Comparison of ENCODE assay signal across 28 mouse cellular contexts in genomic region chr11:109335890-109336289, GRCm38 (mm10). TPM values are rescaled to one million over a fixed set of nuclear protein-coding genes. Genes with fewer than 3 reads are reported as not detected.
"Had no signal": no experiment of that assay in that cellular context is flagged by ENCODE, and none has a peak within 500 bp of the region (broad histone marks: within the 10 kb centered on the region; RNA-seq: fewer than 3 reads in every experiment).

No protein-coding gene starts in this region.

- ATAC-seq: hindbrain, embryonic 16.5 days; inflammation-experienced regulatory T-cells, adult 6 months; intestine, embryonic 15.5 days; intestine, postnatal 0 days had no signal

- DNase-seq: gastrocnemius, postnatal 14 days; gastrocnemius, postnatal 36 days; heart, adult 11 months; heart, adult 2 months; heart, postnatal 10 days; heart, postnatal 4 days; kidney, adult 18-20 months; kidney, adult 8-10 months; kidney, postnatal 10 days; kidney, postnatal 25 days; kidney, postnatal 4 days; liver; liver, embryonic 13.5 days had no signal

- H3K27ac ChIP-seq: heart, adult 2 months; heart, embryonic 10.5 days; hindbrain, embryonic 10.5 days; hindbrain, embryonic 12.5 days; hindbrain, embryonic 14.5 days; intestine, embryonic 15.5 days; layer of hippocampus, adult 2 months; left cerebral cortex, adult 2 months; limb, embryonic 10.5 days; limb, embryonic 12.5 days; liver, embryonic 13.5 days had no signal

- H3K9ac ChIP-seq: heart, embryonic 12.5 days; hindbrain, embryonic 12.5 days; hindbrain, embryonic 14.5 days; intestine, embryonic 15.5 days; limb, embryonic 12.5 days; liver, embryonic 13.5 days had no signal

- H3K9me3 ChIP-seq: heart, embryonic 10.5 days; heart, embryonic 12.5 days; hindbrain, embryonic 10.5 days; hindbrain, embryonic 12.5 days; intestine, embryonic 15.5 days; limb, embryonic 10.5 days; limb, embryonic 12.5 days; liver, embryonic 13.5 days had no signal

- H3K4me3 ChIP-seq: heart, adult 2 months; heart, embryonic 10.5 days; heart, embryonic 12.5 days; hindbrain, embryonic 10.5 days; hindbrain, embryonic 12.5 days; intestine, embryonic 15.5 days; layer of hippocampus, adult 2 months; left cerebral cortex, adult 2 months; limb, embryonic 10.5 days; limb, embryonic 12.5 days; liver, embryonic 13.5 days had no signal

- H3K36me3 ChIP-seq: heart, embryonic 10.5 days; heart, embryonic 12.5 days; hindbrain, embryonic 10.5 days; hindbrain, embryonic 12.5 days; intestine, embryonic 15.5 days; limb, embryonic 10.5 days; limb, embryonic 12.5 days; liver, embryonic 13.5 days had no signal

- H3K27me3 ChIP-seq: heart, embryonic 12.5 days; hindbrain, embryonic 12.5 days; intestine, embryonic 15.5 days; limb, embryonic 12.5 days; liver, embryonic 13.5 days had no signal

RNA-seq across cellular contexts. Expression of gene Rgs9, which starts 38.0 kb away (rescaled TPM):
- total RNA-seq: gastrocnemius, adult 18-20 months; gastrocnemius, adult 8-10 months; gastrocnemius, postnatal 36 days had no signal
